Mouse (Mus musculus) MEL-GATA-1-ER (cell line): ENCODE measurements around the gene Tfrc.
"Not testable (repeated sequence)": the region's sequence is repeated elsewhere in the genome, so short reads cannot be mapped to it uniquely, and the experiment has no call there.

Experiments used
- DNase-seq: peaks from one replicate; pipeline ENCODE4 v3.0.0-alpha.2; 2012; ENCODE audit warnings: low read depth; ENCODE audit errors: extremely low read depth

Tfrc gene

GRCm38 (mm10) chr16:32612052-32612451 lies 3.3 kb downstream of the Tfrc start:
- no peak for DNase-seq

- DNase-seq: no peak
Observed at GRCm38 (mm10) chr16:32613269-32613834, 4.6 kb downstream of the Tfrc start.

- peak; percentile 85 for DNase-seq
Observed at GRCm38 (mm10) chr16:32614047-32614446, 5.3 kb downstream of the Tfrc start.

GRCm38 (mm10) chr16:32618946-32619345 lies 10.2 kb downstream of the Tfrc start:
- DNase-seq: no peak

GRCm38 (mm10) chr16:32628140-32628539 lies 19.4 kb downstream of the Tfrc start:
- no peak for DNase-seq

DNA sequence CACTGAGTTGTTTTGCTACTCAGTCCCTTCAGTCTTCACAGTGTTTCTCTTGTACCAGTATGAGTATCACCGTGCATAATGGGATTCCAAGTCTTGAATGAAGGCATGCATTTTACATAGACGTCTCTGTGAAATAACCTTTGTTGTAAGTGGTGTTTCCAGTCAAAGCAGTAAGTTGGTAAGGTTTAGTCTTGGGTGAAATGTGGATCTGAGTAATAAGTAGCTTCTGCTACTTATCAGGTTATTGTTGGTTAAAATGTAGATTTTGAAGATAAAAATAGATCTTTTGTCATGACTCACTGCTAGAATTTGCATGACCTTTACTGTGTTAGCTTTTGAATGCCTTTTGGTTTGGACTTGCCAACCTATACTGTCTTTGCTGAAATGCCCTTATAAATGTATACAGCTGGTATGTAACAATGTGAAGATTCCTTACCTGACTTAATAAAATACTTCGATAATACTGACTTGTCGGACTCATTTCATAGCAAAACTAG lies 23.7 kb downstream of the Tfrc start:
- DNase-seq: no peak

DNA sequence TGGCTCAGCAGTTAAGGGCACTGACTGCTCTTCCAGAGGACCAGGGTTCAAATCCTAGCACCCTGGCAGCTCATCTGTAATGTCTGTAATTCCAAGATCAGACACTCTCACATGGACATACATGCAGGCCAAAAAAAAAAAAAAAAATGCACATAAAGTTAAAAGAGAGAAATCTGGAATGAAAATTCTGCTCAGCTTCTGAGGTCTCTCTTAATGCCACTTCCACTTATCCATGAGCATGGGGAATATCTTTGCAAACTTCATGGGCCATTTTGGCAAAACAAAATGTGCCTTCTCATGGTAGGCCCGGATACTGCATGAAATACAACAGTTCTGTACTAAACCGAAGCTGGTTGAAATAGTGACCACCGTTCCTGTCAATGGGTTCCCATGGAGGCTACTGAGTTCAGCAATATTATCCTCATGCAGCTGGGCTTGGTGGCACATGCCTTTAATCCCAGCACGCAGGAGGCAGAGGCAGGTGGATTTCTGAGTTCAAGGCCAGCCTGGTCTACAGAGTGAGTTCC lies 24.8 kb downstream of the Tfrc start:
- DNase-seq: no peak

DNA sequence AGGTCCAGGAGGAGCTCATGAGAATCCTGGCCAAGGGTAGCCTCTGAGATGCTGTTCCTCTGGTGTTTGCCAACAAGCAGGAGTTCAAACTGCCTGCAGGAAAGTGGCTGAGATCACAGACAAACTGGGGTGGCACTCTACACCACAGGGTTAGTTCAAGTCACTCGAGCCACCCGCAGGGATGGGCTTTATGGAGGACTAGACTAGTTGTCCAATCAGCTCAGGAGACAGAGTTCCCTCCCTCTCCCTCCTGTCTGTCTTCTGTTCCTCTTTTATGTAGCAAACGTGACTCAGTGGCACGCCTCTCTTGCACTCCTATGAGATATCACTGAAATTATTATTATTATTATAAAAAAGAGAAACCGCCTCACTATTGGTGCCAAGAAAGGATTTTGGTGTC lies 25.5 kb downstream of the Tfrc start:
- DNase-seq: peak; percentile 94

GRCm38 (mm10) chr16:32635314-32635713 lies 26.6 kb downstream of the Tfrc start:
- no peak for DNase-seq

- no peak for DNase-seq
Observed at GRCm38 (mm10) chr16:32636331-32636730, 27.6 kb downstream of the Tfrc start.

DNA sequence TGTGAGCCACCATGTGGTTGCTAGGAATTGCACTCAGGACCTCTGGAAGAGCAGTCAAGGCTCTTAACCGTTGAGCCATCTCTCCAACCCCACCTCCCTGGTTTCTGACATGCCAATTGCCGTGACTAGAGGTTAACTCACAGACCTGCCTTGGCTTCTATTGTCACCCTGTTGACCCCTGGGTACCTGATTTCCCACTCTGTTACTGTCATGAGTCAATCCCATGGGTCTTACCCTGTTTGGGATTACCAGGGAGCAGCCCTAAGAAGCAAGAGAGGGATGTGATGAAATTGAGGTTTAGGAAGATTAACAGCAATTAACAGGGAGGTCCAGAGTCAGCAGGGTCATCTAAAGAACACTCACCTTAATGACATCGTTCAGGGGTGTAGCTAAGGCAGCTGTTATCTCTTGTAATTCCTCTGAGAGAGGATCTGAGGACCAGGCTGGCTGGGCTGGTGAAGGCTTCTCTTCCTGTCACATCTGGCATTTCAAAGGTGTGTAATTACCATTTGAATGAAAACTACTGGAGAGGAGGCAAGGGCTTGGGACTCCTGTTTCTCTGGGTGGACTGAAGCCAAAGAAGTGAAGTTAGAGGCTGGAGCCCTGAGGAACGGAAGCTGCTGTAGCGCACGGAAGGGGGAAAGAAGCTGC lies 28.3 kb downstream of the Tfrc start:
- no peak for DNase-seq

GRCm38 (mm10) chr16:32638476-32638875 lies 29.8 kb downstream of the Tfrc start:
- peak; percentile 75 for DNase-seq

DNA sequence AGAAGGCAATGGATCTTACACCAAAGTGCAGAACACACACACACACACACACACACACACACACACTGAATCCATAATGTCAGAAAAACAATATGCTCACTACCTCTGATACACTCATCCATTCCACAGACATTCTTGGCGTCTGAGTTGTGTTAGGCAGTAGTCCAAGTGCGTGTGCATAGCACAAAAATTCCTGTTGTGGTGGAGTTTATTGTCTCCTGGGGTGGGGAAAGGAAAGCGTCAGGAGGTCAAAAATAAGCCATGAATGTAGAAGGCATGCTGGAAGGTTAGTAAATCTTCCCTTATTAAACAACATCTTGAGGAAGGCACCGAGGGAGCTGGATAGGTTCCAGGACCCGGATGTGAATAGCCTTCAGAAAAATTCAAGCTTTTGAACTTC lies 31.4 kb downstream of the Tfrc start:
- no peak for DNase-seq

GRCm38 (mm10) chr16:32640683-32641082 lies 32.0 kb downstream of the Tfrc start:
- not testable (repeated sequence) for DNase-seq

DNA sequence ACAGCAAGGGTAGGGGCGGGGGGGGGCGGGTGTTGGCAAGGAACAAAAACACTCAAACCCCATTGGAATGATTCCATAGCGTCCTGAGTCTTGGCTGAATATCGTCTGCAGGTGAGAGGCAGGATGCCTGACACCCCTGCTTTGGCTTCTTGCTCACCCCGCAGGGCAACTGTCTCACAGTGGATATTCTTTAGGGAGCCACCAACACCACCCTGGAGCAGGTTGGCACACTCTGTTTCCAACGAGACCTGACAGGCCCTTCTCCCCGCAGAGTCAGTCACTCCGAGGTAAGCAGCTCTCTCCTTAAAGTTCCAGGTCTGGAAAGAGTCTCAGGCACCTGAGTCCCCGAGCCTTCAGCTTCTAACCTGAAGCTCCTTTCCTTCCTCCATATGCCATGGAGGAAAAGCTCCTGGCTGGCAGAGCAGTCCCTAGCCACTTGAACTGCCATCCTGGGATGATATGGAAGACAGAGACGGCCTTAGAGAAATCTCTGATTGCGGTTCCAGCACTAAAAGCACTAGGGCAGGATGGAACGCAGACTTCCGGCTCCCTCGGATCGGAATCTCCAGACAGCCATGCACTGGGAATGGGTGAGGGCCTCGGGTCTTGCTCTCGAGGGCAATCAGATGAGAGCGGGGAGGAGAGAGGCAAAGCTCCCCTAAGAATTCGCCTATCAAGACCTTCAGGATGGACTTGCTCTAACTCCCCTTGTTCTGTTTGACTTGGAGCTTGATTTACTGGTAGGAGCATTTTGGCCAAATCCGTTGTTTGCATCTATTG lies 32.9 kb downstream of the Tfrc start:
- no peak for DNase-seq

DNA sequence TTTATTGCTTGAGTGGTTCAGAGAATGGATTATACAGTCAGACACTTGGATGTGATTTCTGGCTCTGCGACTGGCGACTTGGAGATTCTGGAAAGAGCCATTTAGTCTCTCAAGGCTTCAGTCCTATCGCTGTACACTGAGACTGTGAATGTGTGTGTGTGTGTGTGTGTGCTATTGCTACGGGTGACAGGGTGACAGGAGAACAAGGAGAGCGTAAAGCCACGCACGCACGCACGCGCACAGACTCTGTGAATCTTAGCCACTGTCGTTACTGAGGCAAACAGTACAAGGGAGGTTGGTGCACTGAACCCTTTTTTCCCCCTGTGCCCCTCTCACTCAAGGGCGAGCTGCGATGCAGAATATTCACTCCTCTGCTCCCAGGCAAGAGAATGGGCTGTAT lies 33.6 kb downstream of the Tfrc start:
- no peak for DNase-seq

DNA sequence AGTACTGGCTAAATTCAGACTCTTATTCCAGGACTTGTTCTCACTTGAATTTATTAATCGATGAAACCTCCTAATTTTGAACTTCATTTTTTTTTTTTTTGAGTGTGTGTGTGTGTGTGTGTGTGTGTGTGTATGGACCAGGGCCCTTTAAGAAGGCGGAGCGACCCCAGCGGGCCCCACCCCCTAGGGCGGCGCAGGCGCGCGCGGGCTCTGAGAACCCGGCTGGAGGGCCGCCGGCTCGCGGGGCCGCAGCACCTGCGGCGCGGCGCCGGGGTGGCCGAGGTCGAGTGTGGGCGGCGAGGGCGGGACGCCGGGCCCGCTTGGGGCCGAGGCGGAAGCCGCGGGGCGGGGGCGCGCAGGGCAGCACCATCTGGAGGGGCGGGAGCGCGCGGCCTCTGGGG lies 34.9 kb downstream of the Tfrc start, which contains the start of gene Tnk2:
TSS of gene Tnk2 (plus strand) at position 214 of the 401 bp plus-strand sequence.
- DNase-seq: peak; percentile 43

GRCm38 (mm10) chr16:32644069-32644800 lies 35.5 kb downstream of the Tfrc start:
- no peak for DNase-seq

- DNase-seq: no peak
Observed at GRCm38 (mm10) chr16:32644801-32645170, 36.1 kb downstream of the Tfrc start.

- DNase-seq: peak; percentile 78
Observed at GRCm38 (mm10) chr16:32645361-32645914, 36.7 kb downstream of the Tfrc start.

DNA sequence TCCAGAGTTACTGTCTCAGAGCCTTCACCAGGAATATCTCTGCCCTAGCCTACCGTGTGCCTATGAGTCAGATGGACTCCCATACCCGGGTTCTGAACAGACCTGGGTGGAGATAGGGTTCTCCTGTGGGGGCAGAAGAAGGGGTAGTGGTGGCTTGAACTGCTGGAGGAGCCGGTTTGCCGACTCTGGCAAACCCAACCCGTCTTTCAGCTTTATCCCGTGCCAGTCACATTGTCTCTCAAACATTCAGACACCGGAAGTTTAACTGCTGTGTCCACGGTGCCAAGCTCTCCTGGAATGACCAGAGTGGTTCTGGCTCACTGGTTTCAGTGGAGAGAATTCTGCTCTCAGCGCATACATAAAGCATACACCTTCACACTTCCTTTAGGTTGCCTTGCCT lies 37.3 kb downstream of the Tfrc start:
- DNase-seq: no peak
